Mouse (Mus musculus) c-Kit-negative CD71-positive TER-119-positive erythroid progenitor cells, embryonic 14.5 days (primary cell): ENCODE measurements around the gene Psmd6.

Source experiments
- DNase-seq: peaks from one replicate; pipeline ENCODE4 v3.0.0-alpha.2; 2013; ENCODE audit warnings: low read depth, low spot score

Psmd6 gene

DNA sequence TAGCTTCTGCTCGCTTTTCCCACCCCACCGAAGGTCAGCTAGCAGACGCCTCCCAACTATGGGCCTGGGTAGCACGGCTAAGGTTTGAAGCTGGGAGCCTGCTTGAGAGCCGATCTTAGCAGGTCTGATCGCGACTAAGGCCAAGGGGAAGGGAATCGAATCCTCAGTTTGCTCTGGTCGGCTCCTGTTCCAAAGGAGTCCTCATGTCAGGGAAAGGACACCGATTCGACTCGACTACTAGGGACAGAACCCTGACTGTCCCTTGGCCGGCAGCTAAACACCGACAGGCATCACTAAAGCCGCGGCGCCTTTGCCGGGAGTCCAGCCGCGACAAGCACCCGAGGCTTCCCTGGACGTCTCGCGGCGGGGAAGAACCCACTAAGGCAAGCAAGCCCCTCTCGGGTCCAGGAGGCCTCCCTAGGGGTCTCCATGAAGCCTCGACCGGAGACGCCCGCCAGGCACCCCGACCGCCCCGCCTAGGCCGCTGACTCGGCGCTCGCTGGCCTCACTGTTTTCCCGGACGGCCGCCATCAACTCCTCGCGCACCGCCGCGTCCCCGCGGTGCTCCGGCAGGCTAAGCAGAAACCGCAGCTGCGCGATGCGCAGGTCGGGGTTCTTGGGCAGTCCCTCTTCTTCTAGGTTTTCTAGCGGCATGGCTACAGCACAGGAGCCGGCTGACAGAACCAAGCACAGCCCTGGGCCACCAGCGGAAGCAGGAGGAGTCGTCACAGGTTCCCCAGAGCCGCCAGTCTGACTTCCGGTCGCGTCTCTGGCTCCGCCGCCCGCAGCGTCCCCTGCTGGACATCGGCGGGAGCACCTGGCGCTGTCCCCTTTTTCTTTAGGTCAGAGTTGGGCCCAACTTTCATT lies at the start of gene Psmd6:
Gene Psmd6 (minus strand): TSS at position 755 of the 867 bp plus-strand sequence.
- DNase-seq: peak; percentile 73

GRCm38 (mm10) chr14:14110710-14111109 lies 10.1 kb downstream of the Psmd6 start:
- no peak for DNase-seq

DNA sequence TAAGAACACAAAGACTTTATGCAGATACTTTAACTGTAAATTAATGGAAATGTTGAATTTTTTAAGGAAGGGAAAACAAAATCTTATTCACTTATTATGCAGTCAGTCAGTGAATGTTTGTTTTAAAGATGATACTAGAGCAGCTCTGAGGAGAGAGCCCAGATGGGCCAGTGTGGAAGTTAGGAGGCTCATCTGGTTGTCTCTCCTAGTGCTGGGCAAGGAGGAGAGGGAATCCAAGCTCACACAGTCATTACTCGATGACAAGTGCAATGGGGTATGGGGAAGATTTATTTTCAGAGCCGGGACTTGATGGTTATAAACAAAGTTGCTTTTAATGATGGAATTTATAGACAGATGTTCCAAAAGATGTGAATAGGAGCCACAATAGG lies 15.9 kb downstream of the Psmd6 start:
- DNase-seq: no peak

- DNase-seq: no peak
Observed at GRCm38 (mm10) chr14:14104213-14104929, 16.4 kb downstream of the Psmd6 start.

DNA sequence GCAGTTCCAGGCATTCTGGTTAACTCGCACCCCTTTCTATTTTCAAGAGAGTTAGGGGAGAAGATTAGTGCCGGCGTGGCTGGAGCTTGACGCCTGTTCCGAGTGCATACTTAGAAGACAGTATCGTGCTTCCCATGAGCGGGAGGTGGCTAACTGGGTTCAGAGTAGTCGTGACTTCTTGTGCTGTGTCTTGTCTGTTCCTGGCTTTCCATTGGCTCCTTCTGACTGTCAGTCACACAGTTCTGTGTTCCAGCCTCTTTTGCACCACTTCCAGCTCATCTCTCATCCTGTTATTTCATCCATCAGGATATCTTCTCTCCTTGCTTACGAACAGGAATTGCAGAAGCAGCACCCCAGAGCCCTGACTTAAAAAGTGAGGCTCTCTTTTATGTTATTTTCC lies 19.5 kb downstream of the Psmd6 start:
- DNase-seq: no peak

DNA sequence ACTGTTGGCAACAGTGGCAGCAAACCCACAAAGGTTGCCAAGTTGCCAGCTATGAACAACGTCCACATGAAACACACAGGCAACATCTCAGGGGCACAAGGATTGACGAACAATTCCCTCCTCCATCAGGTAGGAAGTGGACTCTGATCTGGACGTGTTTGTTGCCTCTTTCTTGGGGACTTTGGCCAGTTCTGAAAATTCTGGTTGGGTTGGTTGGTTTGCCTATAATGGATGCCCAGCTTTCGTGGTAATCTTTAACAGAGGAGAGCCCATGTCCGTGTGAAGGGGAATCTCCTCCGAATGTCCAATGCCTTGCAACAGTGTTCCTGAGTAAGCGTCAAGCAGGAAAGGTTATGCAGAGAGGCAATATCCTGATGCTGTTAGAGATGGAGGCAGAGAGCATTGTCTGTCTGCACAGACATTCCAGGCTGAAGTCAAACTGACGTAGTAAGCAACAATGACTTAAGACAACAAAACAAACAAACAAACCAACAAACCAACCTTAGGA lies 20.0 kb downstream of the Psmd6 start:
- DNase-seq: no peak

- DNase-seq: peak; percentile 82
Observed at GRCm38 (mm10) chr14:14098330-14098980, 22.3 kb downstream of the Psmd6 start.

GRCm38 (mm10) chr14:14090571-14090970 lies 30.2 kb downstream of the Psmd6 start:
- DNase-seq: no peak

- DNase-seq: no peak
Observed at GRCm38 (mm10) chr14:14088016-14088791, 32.6 kb downstream of the Psmd6 start.

DNA sequence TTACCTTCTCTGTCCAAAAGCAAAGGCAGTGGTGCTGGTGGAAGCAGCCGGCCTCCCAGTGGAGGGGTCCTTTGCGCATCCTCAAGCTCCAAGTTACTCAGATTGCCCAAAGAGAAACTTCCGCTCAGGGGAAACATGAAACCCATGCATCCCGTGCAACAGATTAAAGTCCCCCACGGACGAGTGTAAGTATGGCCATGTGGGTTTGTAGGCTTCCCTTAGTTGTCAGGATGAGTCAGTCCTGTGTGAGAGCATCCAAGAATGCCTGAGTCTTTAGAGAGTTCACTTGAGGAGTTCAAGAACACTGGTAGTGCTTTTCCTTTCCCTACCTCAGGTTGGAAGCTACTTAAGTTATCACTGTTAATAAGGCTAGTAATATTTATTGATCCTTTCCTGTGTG lies 33.4 kb downstream of the Psmd6 start:
- DNase-seq: no peak

DNA sequence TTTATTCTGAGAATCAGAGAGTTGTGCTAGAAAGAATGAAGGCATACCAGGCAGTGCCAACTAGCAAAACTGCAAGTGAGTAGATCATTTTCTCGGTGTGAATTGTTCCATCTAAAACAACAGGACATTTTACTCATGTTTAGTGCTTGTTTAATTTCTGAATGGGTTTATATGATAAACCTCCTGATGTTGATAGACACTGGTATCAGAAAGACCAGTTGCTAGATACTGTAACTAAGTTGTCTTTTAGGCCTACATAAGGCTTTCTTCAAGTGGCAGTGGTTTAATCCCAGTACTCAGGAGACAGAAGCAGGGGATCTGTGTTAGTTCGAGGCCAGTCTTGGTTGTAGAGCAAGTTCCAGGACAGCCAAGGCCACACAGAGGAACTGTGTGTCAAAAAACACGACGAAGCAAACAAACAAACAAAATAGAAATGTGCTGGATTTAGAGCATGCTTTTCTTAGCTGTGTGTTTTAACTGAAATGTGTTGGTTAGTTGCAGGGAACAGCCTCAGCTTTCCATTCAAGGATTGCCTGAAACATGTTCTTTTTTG lies 34.0 kb downstream of the Psmd6 start:
- DNase-seq: no peak

GRCm38 (mm10) chr14:14083811-14084210 lies 37.0 kb downstream of the Psmd6 start:
- DNase-seq: no peak

- DNase-seq: no peak
Observed at GRCm38 (mm10) chr14:14080604-14081194, 40.1 kb downstream of the Psmd6 start.

GRCm38 (mm10) chr14:14071456-14071855 lies 49.3 kb downstream of the Psmd6 start:
- no peak for DNase-seq

- DNase-seq: no peak
Observed at GRCm38 (mm10) chr14:14070541-14071315, 50.1 kb downstream of the Psmd6 start.

- no peak for DNase-seq
Observed at GRCm38 (mm10) chr14:14068553-14068952, 52.2 kb downstream of the Psmd6 start.

DNA sequence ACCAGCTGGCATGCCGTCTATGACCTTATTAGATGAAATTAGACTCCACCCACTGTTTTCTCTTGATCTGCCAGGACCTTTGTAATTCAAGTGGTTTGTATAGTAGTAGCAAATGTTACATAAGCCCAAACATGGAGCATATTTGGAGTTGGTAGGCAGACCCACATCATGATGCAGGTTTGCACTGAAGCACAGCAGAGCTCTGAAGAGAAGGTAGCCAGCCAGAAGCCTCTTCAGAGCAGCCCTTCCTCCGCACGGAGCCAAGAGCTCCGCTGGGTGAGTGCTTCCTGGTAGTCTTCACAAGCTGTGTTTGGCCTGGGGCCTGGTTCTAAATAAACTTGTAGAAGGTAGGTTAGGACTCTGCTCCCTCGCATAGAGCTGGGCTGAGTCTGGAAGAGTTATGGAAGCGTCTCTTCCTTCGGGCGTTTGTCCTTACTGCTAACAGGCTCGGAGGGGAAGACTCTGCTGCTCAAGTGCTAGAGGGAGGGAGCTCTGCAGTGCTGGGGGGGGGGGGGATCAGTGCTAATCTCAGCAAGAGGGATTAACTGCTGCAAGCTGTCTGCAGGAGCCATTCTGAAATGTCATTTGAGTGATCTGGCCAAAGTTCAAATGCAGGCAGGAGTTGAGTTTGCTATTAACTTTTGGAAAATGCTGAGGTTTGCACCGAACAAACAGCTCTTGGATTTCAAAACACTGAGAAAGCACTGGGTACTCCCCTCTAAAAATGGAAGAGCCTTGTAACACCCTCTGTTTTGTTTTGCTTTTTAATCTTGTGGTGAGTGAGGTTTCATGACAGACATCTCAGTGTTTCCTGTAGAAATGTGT lies 52.9 kb downstream of the Psmd6 start:
- no peak for DNase-seq

DNA sequence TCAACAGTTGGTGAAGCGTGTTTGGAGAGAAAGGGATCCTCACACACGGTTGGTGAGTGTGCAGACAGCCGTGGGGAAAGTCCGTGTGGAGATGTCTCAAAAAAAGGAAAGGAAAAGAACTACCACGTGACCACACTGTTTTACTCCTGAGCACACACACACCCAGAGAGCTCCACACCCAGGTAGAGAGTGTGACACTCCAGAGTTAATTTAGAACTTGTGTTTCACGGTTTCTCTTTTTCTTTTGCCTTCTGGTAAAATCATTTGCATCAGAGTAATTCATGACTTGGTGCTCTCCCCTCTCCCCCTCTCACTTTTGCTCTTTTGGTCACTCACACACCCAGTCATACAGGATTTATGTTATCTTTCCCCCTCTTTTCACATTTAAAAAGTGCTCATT lies 54.5 kb downstream of the Psmd6 start:
- DNase-seq: no peak

DNA sequence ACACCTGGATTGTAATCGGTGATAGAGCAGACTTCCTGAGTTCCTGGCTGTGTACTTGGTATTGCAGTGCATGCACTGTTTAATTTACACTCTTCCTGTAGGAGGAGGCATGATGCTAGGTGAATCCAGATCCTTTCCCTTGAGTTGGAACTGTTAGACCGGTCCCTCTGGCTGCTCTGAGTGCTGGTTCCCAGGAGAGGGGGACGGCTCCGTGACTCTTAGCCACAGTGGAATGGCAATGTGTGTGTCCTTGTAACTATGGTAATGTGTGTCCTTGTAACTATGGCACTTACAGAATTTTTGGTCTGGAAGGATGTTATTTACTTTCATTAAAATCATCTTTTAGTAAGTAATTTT lies 55.7 kb downstream of the Psmd6 start:
- DNase-seq: no peak
